ENCODE assay signal across 15 mouse cellular contexts in the genomic region with DNA sequence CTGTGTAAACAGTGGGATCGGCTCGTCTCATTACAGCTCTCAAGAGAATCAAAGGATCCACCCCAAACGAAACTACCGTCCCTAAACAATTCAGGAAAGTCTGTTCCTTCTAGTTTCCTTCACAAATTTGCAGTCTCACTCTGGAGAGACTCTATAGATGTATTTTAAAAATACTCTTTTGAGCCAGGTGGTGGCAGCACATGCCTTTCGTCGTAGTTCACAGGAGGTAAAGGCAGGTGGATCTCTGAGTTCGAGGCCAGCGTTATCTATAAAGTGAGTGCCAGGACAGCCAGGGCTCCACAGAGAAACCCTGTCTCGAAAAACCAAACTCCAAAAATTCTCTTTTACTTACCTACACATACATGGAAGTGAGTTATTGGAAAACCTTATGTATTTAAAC. TPM values are rescaled to one million over a fixed set of nuclear protein-coding genes. Genes with fewer than 3 reads are reported as not detected.
DNase-seq lines count a peak whose midpoint lies in the region; ATAC-seq lines count a peak whose summit lies in the region.
"Had no signal": no experiment of that assay in that cellular context is flagged by ENCODE, and none has a peak within 500 bp of the region (broad histone marks: within the 10 kb centered on the region; RNA-seq: fewer than 3 reads in every experiment).

No protein-coding gene starts in this region.

- peak; percentile 30 for DNase-seq in kidney, adult 9 months
- no peak for DNase-seq in kidney, postnatal 10 days
- DNase-seq in A20 (ENCODE audit: low read depth, low spot score): peak; percentile 32
- DNase-seq in ES-CJ7 (ENCODE audit: low read depth, low spot score): peak; percentile 49
- DNase-seq in gastrocnemius, adult 8-10 months (ENCODE audit: low spot score in 2 of 2): no peak
- DNase-seq in ovary, postnatal 10 days (ENCODE audit: low spot score): no peak
- DNase-seq in right cerebral cortex, postnatal 4 days: no peak
- DNase-seq: cerebellum, postnatal 36 days; heart, adult 18-20 months; heart, postnatal 36 days; left cerebral cortex, postnatal 4 days; lung, adult 2 months had no signal

- ATAC-seq in megakaryocyte progenitor cell, adult 5-6 weeks (replicated peaks; ENCODE audit: poor library complexity): peak; percentile 66; the same call in 1 of the 2 replicates
- ATAC-seq: inflammation-experienced regulatory T-cells, adult 6 months; midbrain, embryonic 13.5 days had no signal

RNA-seq across cellular contexts. Expression of gene Zfp952, which starts 15.4 kb away (rescaled TPM):
- 5.9 TPM in 2 replicates for total RNA-seq in megakaryocyte progenitor cell, adult 5-6 weeks (2015)
- total RNA-seq in megakaryocyte progenitor cell, adult 5-6 weeks (2017): 8.4 and 10.2 TPM in 2 replicates
- total RNA-seq in gastrocnemius, adult 8-10 months (2022): 1 to 10 TPM; 3.7 to 4.0 (median 3.9) TPM

RNA-seq across cellular contexts. Expression of gene Zfp763, which starts 24.9 kb away (rescaled TPM):
- 5.7 and 9.8 TPM in 2 replicates for total RNA-seq in megakaryocyte progenitor cell, adult 5-6 weeks (2015)
- total RNA-seq in megakaryocyte progenitor cell, adult 5-6 weeks (2017): 5.6 and 8.1 TPM in 2 replicates
- 1 to 10 TPM; 1.8 to 4.8 (median 4.4) TPM for total RNA-seq in gastrocnemius, adult 8-10 months (2022)

RNA-seq across cellular contexts. Expression of gene Zfp472, which starts 42.7 kb away (rescaled TPM):
- total RNA-seq in megakaryocyte progenitor cell, adult 5-6 weeks (2015): 19.2 and 23.1 TPM in 2 replicates
- total RNA-seq in megakaryocyte progenitor cell, adult 5-6 weeks (2017): 19.1 and 20.9 TPM in 2 replicates
- total RNA-seq in gastrocnemius, adult 8-10 months (2022): 1 to 10 TPM; 1.1 to 1.7 (median 1.4) TPM

RNA-seq across cellular contexts. Expression of gene 4921501E09Rik, which starts 59.5 kb away (rescaled TPM):
- not detected in 2 replicates for total RNA-seq in megakaryocyte progenitor cell, adult 5-6 weeks (2015)
- total RNA-seq in megakaryocyte progenitor cell, adult 5-6 weeks (2017): not detected in 2 replicates
- total RNA-seq in gastrocnemius, adult 8-10 months (2022): not detected
- total RNA-seq: heart, adult 18-20 months; heart, postnatal 36 days; left cerebral cortex, postnatal 4 days had no signal

Comparison
In these comparisons a context has a peak if more than half of its experiments do, and no peak if none do; other contexts are left out.
1. DNase-seq: peak in kidney, adult 9 months (single experiment), A20 (single experiment) and ES-CJ7 (single experiment); none in kidney, postnatal 10 days (single experiment), gastrocnemius, adult 8-10 months (0 of 2), ovary, postnatal 10 days (single experiment) and right cerebral cortex, postnatal 4 days (single experiment).
2. RNA of gene Zfp472, which starts 42.7 kb away (total RNA-seq): 19.1 to 23.1 TPM in megakaryocyte progenitor cell, adult 5-6 weeks; 1.1 to 1.7 TPM in gastrocnemius, adult 8-10 months; every median in the first group is over 4 times any median in the second.